Mouse (Mus musculus) urinary bladder, adult 18-20 months (tissue): ENCODE measurements around the gene Cyp21a1.
"Not testable (repeated sequence)": the region's sequence is repeated elsewhere in the genome, so short reads cannot be mapped to it uniquely, and the experiment has no call there.

ENCODE experiments used
- DNase-seq, 2 experiments: peaks; one replicate each; pipeline ENCODE4 v3.0.0; 2022; ENCODE audit warnings: low spot score in 2 of 2, mixed read lengths in 2 of 2

Gene Cyp21a1

DNA sequence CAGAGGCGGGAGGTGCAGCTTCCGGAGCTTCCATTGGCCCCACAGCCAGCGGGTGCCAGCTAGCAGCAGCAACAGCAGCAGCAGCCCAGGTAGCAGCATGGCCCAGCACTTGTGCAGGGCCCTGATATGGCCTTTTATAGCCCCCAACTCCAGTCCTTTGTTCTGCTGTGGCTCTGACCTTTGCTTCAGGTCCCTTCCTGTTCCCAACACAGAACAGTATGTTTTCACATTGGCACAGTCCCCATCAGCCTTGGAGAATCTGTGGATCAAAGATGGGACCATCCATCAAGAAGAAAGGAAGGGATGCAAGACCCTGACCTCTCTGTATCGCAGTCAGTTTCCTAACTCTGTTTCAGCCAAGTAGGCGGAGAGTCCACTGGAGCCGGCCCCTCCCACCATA, at the start of gene Cyp21a1:
Cyp21a1 (minus strand) TSS at position 261 of the 400 bp plus-strand sequence.
- not testable (repeated sequence) for DNase-seq

GRCm38 (mm10) chr17:34853511-34853910, 49.1 kb upstream of the Cyp21a1 start:
- no peak for DNase-seq

DNA sequence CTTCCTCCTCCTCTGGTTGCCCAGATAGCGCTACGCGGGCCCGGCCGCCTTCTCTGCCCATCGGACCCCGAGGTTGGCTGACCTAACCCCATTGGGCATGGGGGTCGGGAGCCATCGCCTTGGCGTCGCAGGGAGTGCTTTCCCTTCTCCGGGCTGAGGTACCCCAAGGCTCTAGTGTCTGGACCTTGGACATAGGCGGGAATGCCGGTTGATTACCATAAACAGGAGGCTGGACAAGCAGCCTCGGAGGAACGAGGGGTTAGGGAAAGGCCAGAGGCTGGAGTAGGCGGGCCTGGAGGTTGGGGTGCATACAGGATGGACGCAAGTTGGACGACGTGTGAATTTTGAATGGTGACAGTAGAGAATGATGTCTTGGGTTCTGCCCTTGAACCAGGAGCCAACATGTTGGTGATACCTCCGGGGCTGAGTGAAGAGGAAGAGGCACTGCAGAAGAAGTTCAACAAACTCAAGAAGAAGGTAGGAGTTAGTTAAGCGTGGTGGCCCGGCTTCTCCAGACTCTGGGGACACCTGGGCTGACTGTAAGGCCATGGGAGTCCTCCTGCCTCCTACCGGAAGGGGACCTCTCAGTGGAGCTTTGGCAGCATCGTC, 46.3 kb upstream of the Cyp21a1 start:
- no peak for DNase-seq

DNA sequence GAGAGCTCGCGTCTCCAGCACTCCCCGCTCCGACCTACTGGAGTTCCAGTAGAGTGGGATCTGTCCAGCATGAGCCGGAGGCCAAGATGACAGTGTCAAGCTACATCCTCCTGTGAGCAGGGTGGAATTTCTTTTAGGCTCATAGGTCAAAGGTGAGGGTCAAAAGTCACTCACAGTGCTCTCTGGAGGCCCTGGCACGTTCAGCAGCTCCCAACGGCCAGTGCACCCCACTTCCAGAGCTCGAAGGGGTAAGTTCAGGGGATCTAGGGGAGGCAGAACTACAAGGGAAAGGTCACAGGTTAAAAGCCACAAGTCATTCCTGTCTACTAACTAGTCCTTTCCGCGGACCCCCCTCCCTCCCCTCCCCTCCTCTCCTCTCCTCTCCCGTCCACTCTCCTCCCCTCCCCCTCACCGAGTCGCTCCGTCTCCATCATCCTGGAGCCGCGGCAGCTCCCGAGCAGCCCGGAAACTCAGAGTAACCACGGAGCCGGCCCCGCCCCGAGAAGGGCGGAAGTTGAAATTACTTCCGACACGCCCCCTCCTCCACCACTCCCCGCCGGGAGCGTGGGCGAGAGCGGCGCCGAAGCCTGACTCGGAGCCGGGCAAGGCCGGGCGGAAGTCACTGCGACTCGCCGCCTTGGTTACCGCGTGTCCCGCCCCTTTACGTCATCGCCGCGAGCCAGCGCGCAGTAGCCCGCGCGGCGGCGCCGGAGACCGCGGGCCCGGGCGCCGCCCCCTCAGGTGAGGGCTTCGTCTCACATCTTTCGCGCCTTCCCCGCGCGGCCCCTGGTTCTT, 45.6 kb upstream of the Cyp21a1 start, which contains the start of the genes Skiv2l and Nelfe:
Skiv2l (minus strand) TSS at position 489 of the 795 bp plus-strand sequence.
Nelfe (plus strand) TSS at position 670 of the 795 bp plus-strand sequence.
- peak; percentile 94 to 96 for DNase-seq

GRCm38 (mm10) chr17:34847615-34848014, 43.3 kb upstream of the Cyp21a1 start:
- DNase-seq: no peak

GRCm38 (mm10) chr17:34847192-34847591, 42.8 kb upstream of the Cyp21a1 start:
- DNase-seq: no peak

- no peak for DNase-seq
Measured at GRCm38 (mm10) chr17:34844884-34845283, 40.5 kb upstream of the Cyp21a1 start.

- no peak for DNase-seq
Measured at GRCm38 (mm10) chr17:34840736-34841307, 36.5 kb upstream of the Cyp21a1 start.

GRCm38 (mm10) chr17:34838785-34839184, 34.4 kb upstream of the Cyp21a1 start:
- no peak for DNase-seq

DNA sequence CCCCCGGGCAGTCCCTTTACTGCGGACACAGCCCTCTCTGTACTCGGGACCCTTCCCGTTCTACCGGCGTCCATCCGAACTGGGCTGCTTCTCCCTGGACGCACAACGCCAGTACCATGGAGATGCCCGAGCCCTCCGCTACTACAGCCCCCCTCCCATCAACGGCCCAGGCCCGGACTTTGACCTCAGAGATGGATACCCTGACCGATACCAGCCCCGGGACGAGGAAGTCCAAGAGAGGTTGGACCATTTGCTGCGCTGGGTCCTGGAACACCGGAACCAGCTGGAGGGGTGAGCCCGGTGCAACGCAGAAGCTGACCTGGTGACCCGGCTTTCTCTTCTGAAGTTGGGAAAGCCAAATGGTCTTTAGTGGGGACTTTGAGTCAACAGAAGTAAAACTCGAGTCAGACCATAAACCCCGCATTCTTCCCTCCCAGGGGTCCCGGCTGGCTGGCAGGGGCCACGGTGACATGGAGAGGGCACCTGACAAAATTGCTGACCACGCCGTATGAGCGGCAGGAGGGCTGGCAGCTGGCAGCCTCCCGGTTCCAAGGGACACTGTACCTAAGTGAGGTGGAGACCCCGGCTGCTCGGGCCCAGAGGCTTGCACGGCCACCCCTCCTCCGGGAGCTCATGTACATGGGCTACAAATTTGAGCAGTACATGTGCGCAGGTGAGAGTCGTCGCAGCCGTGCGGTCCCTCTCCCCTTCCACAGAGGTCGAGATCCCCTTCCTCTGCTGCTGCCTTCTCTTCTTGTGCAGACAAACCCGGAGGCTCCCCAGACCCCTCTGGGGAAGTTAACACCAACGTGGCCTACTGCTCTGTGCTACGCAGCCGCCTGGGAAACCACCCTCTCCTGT, 33.3 kb upstream of the Cyp21a1 start:
- no peak for DNase-seq

DNA sequence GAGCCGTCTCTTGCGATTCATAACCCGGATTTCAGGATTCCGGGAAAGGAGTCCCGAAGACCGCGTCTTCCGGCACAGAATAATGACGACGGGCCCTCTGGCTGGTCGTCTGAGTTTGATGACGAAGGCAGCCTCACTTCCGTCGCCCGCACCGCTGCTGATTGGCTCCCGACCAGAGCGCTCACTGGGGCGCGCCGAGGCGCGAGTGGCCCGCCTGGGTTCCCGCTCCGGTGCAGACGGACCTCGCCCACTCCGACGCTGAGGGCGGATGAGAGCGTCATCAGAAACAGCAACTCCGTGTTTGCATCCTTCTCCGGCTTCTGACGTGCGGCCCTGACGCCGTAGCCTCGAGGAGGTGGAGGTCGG, 32.5 kb upstream of the Cyp21a1 start, which contains the start of the genes Stk19 and Dxo:
Stk19 (minus strand) TSS at position 90 of the 366 bp plus-strand sequence.
Dxo (plus strand) TSS at position 164 of the 366 bp plus-strand sequence.
- DNase-seq: peak; percentile 93

- no peak for DNase-seq
Measured at GRCm38 (mm10) chr17:34836155-34836855, 31.9 kb upstream of the Cyp21a1 start.

GRCm38 (mm10) chr17:34830776-34831175, 26.4 kb upstream of the Cyp21a1 start:
- not testable (repeated sequence) for DNase-seq

- DNase-seq: no peak
Measured at GRCm38 (mm10) chr17:34814818-34815370, 10.5 kb upstream of the Cyp21a1 start.

DNA sequence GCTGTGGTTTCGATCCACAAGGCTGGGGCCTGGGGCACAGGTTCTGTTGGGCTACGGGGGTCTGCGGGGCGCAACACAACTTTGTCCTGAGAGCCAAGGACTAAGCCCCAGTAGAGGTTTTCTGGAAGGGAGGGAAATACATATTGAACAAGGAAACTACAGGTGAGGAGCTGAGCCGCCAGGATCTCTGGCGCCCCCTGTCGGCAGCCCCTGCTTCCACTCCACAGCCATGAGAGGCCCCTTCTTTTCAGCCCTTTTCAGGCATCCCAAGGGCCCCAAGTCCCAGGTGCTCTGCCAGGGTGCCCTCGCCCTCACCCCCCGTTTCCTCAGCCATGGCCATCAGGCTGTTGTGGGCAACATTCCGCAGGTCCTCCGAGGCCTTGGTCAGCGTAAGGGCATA, 9.4 kb upstream of the Cyp21a1 start:
- peak in 1 of 2 experiments; percentile 41 for DNase-seq

- DNase-seq: no peak
Measured at GRCm38 (mm10) chr17:34811275-34811674, 6.9 kb upstream of the Cyp21a1 start.

- not testable (repeated sequence) for DNase-seq
Measured at GRCm38 (mm10) chr17:34810811-34811210, 6.5 kb upstream of the Cyp21a1 start.

DNA sequence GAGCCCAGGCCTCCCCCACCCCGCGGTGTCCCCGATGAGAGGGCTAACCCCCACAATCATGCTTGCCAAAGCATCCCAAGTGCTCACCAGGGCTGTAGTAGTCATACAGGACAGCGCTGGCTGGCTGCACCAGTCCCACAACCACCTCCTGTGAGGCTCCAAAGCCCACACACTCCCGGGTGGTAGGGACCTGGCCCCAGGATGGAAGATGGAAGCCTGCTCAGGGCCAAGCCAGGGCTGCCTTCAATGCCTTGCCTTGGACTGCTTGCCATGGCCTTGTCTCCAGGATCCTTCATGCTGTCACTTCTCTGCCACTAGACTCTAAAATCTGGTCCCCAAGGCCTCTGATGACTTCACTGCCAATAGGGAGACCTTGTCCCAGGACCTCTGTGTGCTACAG, 6.0 kb upstream of the Cyp21a1 start:
- DNase-seq: not testable (repeated sequence)

- no peak for DNase-seq
Measured at GRCm38 (mm10) chr17:34808599-34809205, 4.3 kb upstream of the Cyp21a1 start.

DNA sequence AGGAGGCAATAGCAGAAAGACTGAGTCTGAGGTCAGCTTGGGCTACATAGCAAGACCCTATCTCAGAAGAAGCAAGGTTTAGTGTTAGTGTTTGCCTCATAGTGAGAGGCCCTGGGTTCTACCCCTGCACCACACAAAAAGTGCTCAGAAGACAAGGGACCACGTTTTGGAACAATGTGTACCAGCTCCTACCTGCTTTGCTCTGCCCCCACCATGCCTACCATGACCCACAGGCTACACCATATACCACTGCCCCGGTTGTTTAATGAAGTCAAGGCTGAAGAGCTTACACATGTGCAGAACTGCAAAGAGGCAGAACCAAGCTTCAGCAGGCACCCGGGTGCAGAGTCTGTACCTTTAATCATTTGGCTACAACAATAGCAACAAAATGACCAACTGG, 2.8 kb upstream of the Cyp21a1 start:
- no peak for DNase-seq
